Mouse (Mus musculus) G1E-ER4 (cell line): ENCODE measurements around the gene Gm39653. TPM values are rescaled to one million over a fixed set of nuclear protein-coding genes. Genes with fewer than 3 reads are reported as not detected.

Source experiments
- GATA1 ChIP-seq: IDR thresholded peaks from one replicate; pipeline ENCODE4 v1.8.0; 2012; ENCODE audit warnings: low read length, inconsistent platforms
- polyA plus RNA-seq: library from polyadenylated mRNA; stranded (reverse); fragments of >175 nt; gene quantifications from 2 replicates; pipeline ENCODE4 v1.2.3, GENCODE M21; 2012

The Gm39653 gene
- not detected in 2 replicates for polyA plus RNA-seq

GRCm38 (mm10) chr1:63615668-63616067 lies at the start of gene Gm39653:
Gene Gm39653, plus strand, starts transcription at chr1:63615968.
- no peak for TF ChIP-seq GATA1

- no peak for TF ChIP-seq GATA1
Measured at GRCm38 (mm10) chr1:63566501-63566900, 49.3 kb upstream of the Gm39653 start.

GRCm38 (mm10) chr1:63567031-63567430 lies 48.7 kb upstream of the Gm39653 start:
- TF ChIP-seq GATA1, result no peak

- no peak for TF ChIP-seq GATA1
Measured at GRCm38 (mm10) chr1:63572229-63572628, 43.5 kb upstream of the Gm39653 start.

- no peak for TF ChIP-seq GATA1
Measured at GRCm38 (mm10) chr1:63573432-63573831, 42.3 kb upstream of the Gm39653 start.

GRCm38 (mm10) chr1:63573864-63574611 lies 41.7 kb upstream of the Gm39653 start:
- TF ChIP-seq GATA1, result no peak

GRCm38 (mm10) chr1:63576803-63577202 lies 39.0 kb upstream of the Gm39653 start:
- TF ChIP-seq GATA1, result no peak

- no peak for TF ChIP-seq GATA1
Measured at GRCm38 (mm10) chr1:63579153-63579552, 36.6 kb upstream of the Gm39653 start.

GRCm38 (mm10) chr1:63586869-63587268 lies 28.9 kb upstream of the Gm39653 start:
- TF ChIP-seq GATA1, result no peak

- TF ChIP-seq GATA1, result no peak
Measured at GRCm38 (mm10) chr1:63603870-63604500, 11.8 kb upstream of the Gm39653 start.

- TF ChIP-seq GATA1, result no peak
Measured at GRCm38 (mm10) chr1:63609613-63610012, 6.2 kb upstream of the Gm39653 start.

GRCm38 (mm10) chr1:63614594-63614993 lies 1.2 kb upstream of the Gm39653 start:
- TF ChIP-seq GATA1, result no peak

- no peak for TF ChIP-seq GATA1
Measured at GRCm38 (mm10) chr1:63628211-63628610, 12.4 kb downstream of the Gm39653 start.

GRCm38 (mm10) chr1:63639921-63640320 lies 24.2 kb downstream of the Gm39653 start:
- TF ChIP-seq GATA1, result no peak

GRCm38 (mm10) chr1:63658016-63658415 lies 42.2 kb downstream of the Gm39653 start:
- TF ChIP-seq GATA1, result no peak

GRCm38 (mm10) chr1:63659591-63659990 lies 43.8 kb downstream of the Gm39653 start:
- TF ChIP-seq GATA1, result no peak

- TF ChIP-seq GATA1, result no peak
Measured at GRCm38 (mm10) chr1:63666089-63666488, 50.3 kb downstream of the Gm39653 start.
